17 mouse cellular contexts compared by ENCODE assay signal in the genomic region with DNA sequence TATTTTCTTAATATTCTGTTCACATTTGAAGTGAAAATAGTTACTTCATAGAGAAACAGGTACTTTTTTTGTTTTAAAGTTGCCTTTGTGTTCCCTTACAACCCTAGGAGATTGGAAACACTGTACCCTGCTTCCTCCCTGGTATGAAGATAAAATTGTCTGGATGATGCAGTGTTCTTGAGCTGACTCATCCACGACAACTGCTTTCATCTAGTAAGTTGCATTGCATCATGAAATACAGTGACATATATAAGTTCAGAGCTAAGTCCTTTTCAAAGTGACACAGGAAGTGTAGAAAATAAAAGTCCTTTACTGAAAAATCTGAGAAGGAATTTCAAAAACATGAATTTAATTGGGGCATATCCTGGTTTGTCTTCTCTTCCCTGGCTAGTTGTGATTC.
"Had no signal": no experiment of that assay in that cellular context is flagged by ENCODE, and none has a peak within 500 bp of the region (broad histone marks: within the 10 kb centered on the region; RNA-seq: fewer than 3 reads in every experiment).

No protein-coding gene starts in this region.

- H3K9me3 ChIP-seq: liver, embryonic 15.5 days; megakaryocyte, embryonic 14.5 days; midbrain, embryonic 13.5 days; midbrain, embryonic 15.5 days; neural tube, embryonic 13.5 days; neural tube, embryonic 15.5 days; stomach, embryonic 15.5 days had no signal

- DNase-seq: liver, postnatal 0 days; lung, embryonic 14.5 days; lung, postnatal 10 days; lung, postnatal 4 days; retina, postnatal 1 day; right cerebral cortex, postnatal 14 days; thymus, adult 2 months; thymus, postnatal 25 days; thymus, postnatal 4 days had no signal

- H3K4me3 ChIP-seq: liver, embryonic 15.5 days; megakaryocyte, embryonic 14.5 days; midbrain, embryonic 13.5 days; midbrain, embryonic 15.5 days; neural tube, embryonic 13.5 days; neural tube, embryonic 15.5 days; stomach, embryonic 15.5 days had no signal

- H3K36me3 ChIP-seq: liver, embryonic 15.5 days; midbrain, embryonic 13.5 days; midbrain, embryonic 15.5 days; neural tube, embryonic 13.5 days; neural tube, embryonic 15.5 days; stomach, embryonic 15.5 days had no signal

- H3K27ac ChIP-seq: liver, embryonic 15.5 days; midbrain, embryonic 13.5 days; midbrain, embryonic 15.5 days; neural tube, embryonic 13.5 days; neural tube, embryonic 15.5 days; stomach, embryonic 15.5 days; stomach, postnatal 0 days had no signal

- H3K9ac ChIP-seq: liver, embryonic 15.5 days; liver, postnatal 0 days; lung, embryonic 14.5 days; midbrain, embryonic 13.5 days; midbrain, embryonic 15.5 days; neural tube, embryonic 13.5 days; neural tube, embryonic 15.5 days; stomach, embryonic 15.5 days had no signal

- H3K4me1 ChIP-seq: liver, embryonic 15.5 days; midbrain, embryonic 13.5 days; midbrain, embryonic 15.5 days; neural tube, embryonic 13.5 days; neural tube, embryonic 15.5 days; stomach, embryonic 15.5 days had no signal

- ATAC-seq: liver, postnatal 0 days; midbrain, embryonic 13.5 days; midbrain, embryonic 15.5 days had no signal

- H3K27me3 ChIP-seq: liver, embryonic 15.5 days; megakaryocyte, embryonic 14.5 days; midbrain, embryonic 13.5 days; midbrain, embryonic 15.5 days; neural tube, embryonic 13.5 days; neural tube, embryonic 15.5 days; stomach, embryonic 15.5 days had no signal
